Mouse (Mus musculus): ENCODE measurements around the gene Bptf. TPM values are rescaled to one million over a fixed set of nuclear protein-coding genes. Genes with fewer than 3 reads are reported as not detected.
"Not testable (repeated sequence)": the region's sequence is repeated elsewhere in the genome, so short reads cannot be mapped to it uniquely, and the experiment has no call there.

Gene Bptf
- polyA plus RNA-seq, 1 experiment from 2014 or later, result 30.1 TPM

GRCm38 (mm10) chr11:106997976-106998375, 134.0 kb downstream of the Bptf start:
- Histone ChIP-seq H3K36me3 (peaks cover 38% of the 10 kb centered on the region), H3K9ac (peak overlapping the region; percentile 85), H3K4me2 (peak overlapping the region; percentile 58), H3K9me3 (no peaks in the 10 kb centered on the region), H3K27me3 (no peaks in the 10 kb centered on the region), H3K27ac (no peak overlapping the region), H3K4me1 (peaks cover 33% of the 10 kb centered on the region), H3K4me3 (peak overlapping the region; percentile 99)
- 9% methylated on average over 5 of the region's 5 CpGs for WGBS
- no peak for ATAC-seq (ENCODE audit: borderline replicate concordance, extremely low read depth, low FRiP score, low TSS enrichment)

- peaks cover 33% of the 10 kb centered on the region for H3K4me1 ChIP-seq
- peaks cover 44% of the 10 kb centered on the region for H3K36me3 ChIP-seq
- not testable (repeated sequence) for H3K9me3 ChIP-seq; ATAC-seq (ENCODE audit: borderline replicate concordance, extremely low read depth, low FRiP score, low TSS enrichment); H3K27ac ChIP-seq; H3K9ac ChIP-seq; H3K27me3 ChIP-seq
- 88% methylated on average over 7 of the region's 7 CpGs for WGBS
- peak overlapping the region; percentile 99; the same call in 1 of the 2 replicates for H3K4me3 ChIP-seq
- peak overlapping the region; percentile 58 for H3K4me2 ChIP-seq
Observed at GRCm38 (mm10) chr11:106996492-106996891, 135.4 kb downstream of the Bptf start.

- no peak for ATAC-seq (ENCODE audit: borderline replicate concordance, extremely low read depth, low FRiP score, low TSS enrichment)
- peaks cover 61% of the 10 kb centered on the region for H3K36me3 ChIP-seq
- H3K9me3 ChIP-seq, result no peaks in the 10 kb centered on the region
- H3K9ac ChIP-seq, result no peak overlapping the region
- H3K4me2 ChIP-seq, result no peak overlapping the region
- WGBS, result 46% methylated on average over 3 of the region's 3 CpGs
- peaks cover 33% of the 10 kb centered on the region for H3K4me1 ChIP-seq
- H3K27me3 ChIP-seq, result no peaks in the 10 kb centered on the region
- H3K27ac ChIP-seq, result no peak overlapping the region
- H3K4me3 ChIP-seq, result no peak overlapping the region
Observed at GRCm38 (mm10) chr11:106994246-106995085, 137.5 kb downstream of the Bptf start.

DNA sequence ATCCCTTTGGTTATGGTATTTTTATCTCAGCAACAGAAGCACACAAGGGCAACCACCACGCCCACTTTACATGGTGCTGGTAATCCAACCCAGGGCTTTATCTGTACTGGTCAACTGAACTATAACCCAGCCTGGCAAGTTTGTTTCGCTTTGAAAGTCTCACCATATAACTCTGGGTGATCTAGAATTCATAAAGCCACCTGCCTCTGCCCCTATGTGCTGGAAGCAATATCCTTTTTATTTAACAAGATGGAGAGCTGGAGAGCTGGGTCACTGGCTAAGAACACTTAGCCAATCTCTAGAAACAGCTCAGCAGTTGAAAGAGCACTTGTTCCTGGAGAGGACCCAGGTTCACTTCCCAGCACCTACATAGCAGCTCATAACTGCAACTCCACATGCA, 144.5 kb downstream of the Bptf start:
- H3K4me1 ChIP-seq, result peaks cover 16% of the 10 kb centered on the region
- H3K4me3 ChIP-seq, result no peak overlapping the region
- ATAC-seq (ENCODE audit: borderline replicate concordance, extremely low read depth, low FRiP score, low TSS enrichment), result no peak
- H3K36me3 ChIP-seq, result peaks cover 50% of the 10 kb centered on the region
- no peak overlapping the region; the same call in 1 of the 2 replicates for H3K27ac ChIP-seq
- H3K9ac ChIP-seq, result no peak overlapping the region
- no peaks in the 10 kb centered on the region for H3K9me3 ChIP-seq
- no peaks in the 10 kb centered on the region for H3K27me3 ChIP-seq
- WGBS, result 87% methylated on average over 2 of the region's 2 CpGs
- no peak overlapping the region for H3K4me2 ChIP-seq

- 68% methylated on average over 9 of the region's 9 CpGs for WGBS
- H3K9ac ChIP-seq, H3K9me3 ChIP-seq, H3K4me3 ChIP-seq, H3K4me2 ChIP-seq, H3K27me3 ChIP-seq: not testable (repeated sequence)
- peak; percentile 86 for ATAC-seq (ENCODE audit: borderline replicate concordance, extremely low read depth, low FRiP score, low TSS enrichment)
- peaks cover 44% of the 10 kb centered on the region for H3K36me3 ChIP-seq
- peaks cover 20% of the 10 kb centered on the region for H3K4me1 ChIP-seq
- peak overlapping the region; percentile 61 for H3K27ac ChIP-seq
Observed at GRCm38 (mm10) chr11:106985979-106986604, 145.8 kb downstream of the Bptf start.

Other genes starting within 250 kb of the Bptf start
- 16.1 and 16.5 TPM in 2 replicates for gene Smurf2, start 211.4 kb downstream of the Bptf start, polyA plus RNA-seq (2015; fragmentation: Nextera tagmentation; extraction: Ambion mirVana)
- 534 and 547 TPM in 2 replicates for gene Kpna2, start 132.6 kb downstream of the Bptf start, polyA plus RNA-seq (2015; fragmentation: Nextera tagmentation; extraction: Ambion mirVana)
- 8.8 and 10.0 TPM in 2 replicates for gene 1810010H24Rik, start 106.4 kb downstream of the Bptf start, polyA plus RNA-seq (2015; fragmentation: Nextera tagmentation; extraction: Ambion mirVana)
- 55.6 and 57.2 TPM in 2 replicates for gene Nol11, start 57.3 kb upstream of the Bptf start, polyA plus RNA-seq (2015; fragmentation: Nextera tagmentation; extraction: Ambion mirVana)

Data from lung, embryonic 15.5 days (tissue).